Mouse (Mus musculus) liver, adult (tissue): ENCODE measurements around the gene Rasgef1c.

Source experiments
- GATA4 ChIP-seq: IDR thresholded peaks from 2 replicates; pipeline ENCODE4 v1.6.1; 2014; ENCODE audit warnings: mild to moderate bottlenecking, low read length; ENCODE audit not compliant: insufficient replicate concordance

The Rasgef1c gene

DNA sequence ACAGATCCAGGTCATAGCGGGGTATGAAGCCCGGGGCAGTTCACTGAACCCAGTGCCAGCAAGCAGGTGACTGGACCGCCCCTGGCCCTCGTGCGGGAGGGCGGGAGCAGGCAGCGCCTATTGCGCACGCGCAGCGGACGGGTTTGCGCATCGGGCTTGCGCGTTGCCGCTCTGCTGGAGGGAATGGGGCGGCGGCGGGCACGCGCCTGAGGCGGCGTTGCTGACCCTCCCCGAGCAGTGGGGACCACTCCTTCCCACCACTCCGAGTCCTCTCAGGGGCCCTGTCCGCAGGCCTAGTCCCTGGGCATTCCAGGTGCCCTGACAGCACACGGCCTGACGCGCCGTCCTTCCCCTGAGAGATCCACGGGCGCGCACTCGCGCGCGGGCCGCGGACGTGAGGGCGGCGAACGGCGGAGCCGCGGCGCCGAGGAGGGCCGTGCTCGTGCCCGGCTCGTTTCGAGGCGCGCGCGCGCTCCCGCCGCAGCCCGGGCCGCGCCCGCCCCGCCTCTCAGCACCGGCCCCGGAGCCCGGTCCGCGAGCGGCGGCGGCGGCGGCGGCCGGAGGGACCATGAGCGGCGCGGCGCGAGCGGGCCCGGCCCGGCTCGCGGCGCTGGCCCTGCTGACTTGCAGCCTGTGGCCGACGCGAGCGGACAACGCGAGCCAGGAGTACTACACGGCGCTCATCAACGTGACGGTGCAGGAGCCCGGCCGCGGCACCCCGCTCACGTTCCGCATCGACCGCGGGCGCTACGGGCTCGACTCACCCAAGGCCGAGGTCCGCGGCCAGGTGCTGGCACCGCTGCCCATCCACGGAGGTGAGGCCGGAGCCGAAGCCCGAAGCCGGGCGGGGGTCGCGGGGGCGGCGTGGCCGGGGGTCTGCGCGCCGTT, 123.4 kb downstream of the Rasgef1c start, which contains the start of gene Rnf130:
Gene Rnf130, plus strand, starts transcription at position 514 of the 888 bp plus-strand sequence.
- TF ChIP-seq GATA4, result no peak

- no peak for TF ChIP-seq GATA4
Measured at GRCm38 (mm10) chr11:50025721-50026520, 124.3 kb downstream of the Rasgef1c start.

DNA sequence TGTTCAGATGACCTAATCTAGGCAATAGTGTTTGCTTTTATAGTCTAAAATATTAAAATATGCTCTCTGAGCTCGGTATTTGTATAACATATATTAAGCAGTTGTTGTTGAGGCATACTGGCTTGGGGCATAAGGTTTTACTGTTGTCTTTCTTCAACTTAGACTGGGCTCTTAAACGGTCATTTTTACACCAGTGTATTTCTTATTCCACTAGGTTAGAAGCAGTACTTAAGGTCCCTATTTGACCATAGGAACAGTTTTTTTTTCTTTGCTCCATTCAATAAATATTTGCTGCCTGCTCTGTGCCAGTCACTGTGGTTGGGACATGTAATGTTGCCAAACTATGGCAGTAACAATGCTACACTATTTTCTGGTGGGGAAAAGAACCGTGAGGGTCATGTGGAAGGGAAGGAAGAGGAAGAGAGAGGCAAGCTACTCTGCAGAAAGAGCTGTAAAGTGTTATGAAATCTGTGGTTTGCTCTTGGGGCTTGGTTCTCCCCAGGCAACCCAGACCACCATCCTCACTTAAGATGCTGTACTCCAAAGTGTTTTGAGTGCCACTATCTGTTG, 125.0 kb downstream of the Rasgef1c start:
- TF ChIP-seq GATA4, result no peak

- no peak for TF ChIP-seq GATA4
Measured at GRCm38 (mm10) chr11:50028416-50028815, 126.8 kb downstream of the Rasgef1c start.
